Mouse (Mus musculus): ENCODE measurements around the gene Trappc4. TPM values are rescaled to one million over a fixed set of nuclear protein-coding genes. Genes with fewer than 3 reads are reported as not detected.

The Trappc4 gene
- polyA plus RNA-seq, 1 experiment: 50.1 TPM

GRCm38 (mm10) chr9:44357207-44357606, 50.2 kb downstream of the Trappc4 start:
- Histone ChIP-seq H3K4me1 (ENCODE audit: control insufficient read depth, insufficient read depth, low read length) (peaks cover 1% of the 10 kb centered on the region; the same call in 1 of the 2 replicates), H3K27ac (ENCODE audit: control insufficient read depth, insufficient read depth, low read depth, low read length, poor library complexity) (no peak overlapping the region), H3K4me3 (replicated peaks; ENCODE audit: control insufficient read depth, low read depth, low read length) (no peak overlapping the region)
- 68% methylated on average over 4 of the region's 4 CpGs for WGBS
- TF ChIP-seq POLR2A (IDR thresholded peaks at IDR 0.05; ENCODE audit: borderline replicate concordance, control insufficient read depth, low read depth, low read length): no peak
- TF ChIP-seq CTCF (IDR thresholded peaks at IDR 0.05; ENCODE audit: control insufficient read depth, insufficient read depth, low read length): no peak

Other genes starting within 250 kb of the Trappc4 start
- gene Cbl, start 173.6 kb downstream of the Trappc4 start, polyA plus RNA-seq (2011; ENCODE audit: insufficient read depth, insufficient read length, low replicate concordance, missing spikeins): 24.3 and 50.5 TPM in 2 replicates
- gene Ccdc153, start 166.9 kb downstream of the Trappc4 start, polyA plus RNA-seq (2011; ENCODE audit: insufficient read depth, insufficient read length, low replicate concordance, missing spikeins): 1.4 TPM in 1 of 2 replicates, not detected in the other
- 2.7 and 7.3 TPM in 2 replicates for gene Pdzd3, start 156.1 kb downstream of the Trappc4 start, polyA plus RNA-seq (2011; ENCODE audit: insufficient read depth, insufficient read length, low replicate concordance, missing spikeins)
- gene Nlrx1, start 139.0 kb downstream of the Trappc4 start, polyA plus RNA-seq (2011; ENCODE audit: insufficient read depth, insufficient read length, low replicate concordance, missing spikeins): 11.6 and 25.0 TPM in 2 replicates
- 45.0 and 74.1 TPM in 2 replicates for gene Abcg4, start 119.0 kb downstream of the Trappc4 start, polyA plus RNA-seq (2011; ENCODE audit: insufficient read depth, insufficient read length, low replicate concordance, missing spikeins)
- gene Hinfp, start 101.9 kb downstream of the Trappc4 start, polyA plus RNA-seq (2011; ENCODE audit: insufficient read depth, insufficient read length, low replicate concordance, missing spikeins): 9.1 and 21.6 TPM in 2 replicates
- gene C2cd2l, start 87.3 kb downstream of the Trappc4 start, polyA plus RNA-seq (2011; ENCODE audit: insufficient read depth, insufficient read length, low replicate concordance, missing spikeins): 14.6 and 17.5 TPM in 2 replicates
- gene Dpagt1, start 81.6 kb downstream of the Trappc4 start, polyA plus RNA-seq (2011; ENCODE audit: insufficient read depth, insufficient read length, low replicate concordance, missing spikeins): 11.2 and 30.7 TPM in 2 replicates
- 184 and 201 TPM in 2 replicates for gene H2afx, start 72.9 kb downstream of the Trappc4 start, polyA plus RNA-seq (2011; ENCODE audit: insufficient read depth, insufficient read length, low replicate concordance, missing spikeins)
- gene Hmbs, start 63.4 kb downstream of the Trappc4 start, polyA plus RNA-seq (2011; ENCODE audit: insufficient read depth, insufficient read length, low replicate concordance, missing spikeins): 824 and 950 TPM in 2 replicates
- gene Vps11, start 45.9 kb downstream of the Trappc4 start, polyA plus RNA-seq (2011; ENCODE audit: insufficient read depth, insufficient read length, low replicate concordance, missing spikeins): 17.2 and 29.6 TPM in 2 replicates
- gene Hyou1, start 28.1 kb downstream of the Trappc4 start, polyA plus RNA-seq (2011; ENCODE audit: insufficient read depth, insufficient read length, low replicate concordance, missing spikeins): 13.5 and 34.2 TPM in 2 replicates
- gene Slc37a4, start 10.7 kb downstream of the Trappc4 start, polyA plus RNA-seq (2011; ENCODE audit: insufficient read depth, insufficient read length, low replicate concordance, missing spikeins): 9.8 and 16.9 TPM in 2 replicates
- gene Rps25, start 461 bp downstream of the Trappc4 start, polyA plus RNA-seq (2011; ENCODE audit: insufficient read depth, insufficient read length, low replicate concordance, missing spikeins): 1,039 and 1,790 TPM in 2 replicates
- 22.1 and 68.9 TPM in 2 replicates for gene Ccdc84, start 11.0 kb upstream of the Trappc4 start, polyA plus RNA-seq (2011; ENCODE audit: insufficient read depth, insufficient read length, low replicate concordance, missing spikeins)
- gene Foxr1, start 33.5 kb upstream of the Trappc4 start, polyA plus RNA-seq (2011; ENCODE audit: insufficient read depth, insufficient read length, low replicate concordance, missing spikeins): not detected in 2 replicates
- gene Upk2, start 47.4 kb upstream of the Trappc4 start, polyA plus RNA-seq (2011; ENCODE audit: insufficient read depth, insufficient read length, low replicate concordance, missing spikeins): not detected in 2 replicates
- 9.0 and 15.6 TPM in 2 replicates for gene Bcl9l, start 75.2 kb upstream of the Trappc4 start, polyA plus RNA-seq (2011; ENCODE audit: insufficient read depth, insufficient read length, low replicate concordance, missing spikeins)
- 0.61 and 13.4 TPM in 2 replicates for gene Cxcr5, start 154.3 kb upstream of the Trappc4 start, polyA plus RNA-seq (2011; ENCODE audit: insufficient read depth, insufficient read length, low replicate concordance, missing spikeins)
- gene Ddx6, start 197.3 kb upstream of the Trappc4 start, polyA plus RNA-seq (2011; ENCODE audit: insufficient read depth, insufficient read length, low replicate concordance, missing spikeins): 38.4 and 48.4 TPM in 2 replicates